Mouse (Mus musculus) liver, embryonic 14.5 days (tissue): ENCODE measurements around the gene Zfr. TPM values are rescaled to one million over a fixed set of nuclear protein-coding genes. Genes with fewer than 3 reads are reported as not detected.

Experiments
- ATAC-seq: fragments of 200-750 bp; cut with Nextera tagmentation; 2 replicates; pipeline ENCODE4 v1.8.0; 2017; ENCODE audit warnings: moderate number of reproducible peaks, mild to moderate bottlenecking, moderate library complexity; ENCODE audit not compliant: insufficient read depth
- DNase-seq, 3 experiments: peaks; one replicate each; pipeline ENCODE4 v3.0.0-alpha.2; 2012 to 2013; ENCODE audit warnings: low read depth in 3 of 3, low spot score in 3 of 3
- H3K27ac ChIP-seq: fragments of 300-500 bp; sonication (generic); 2 replicates; pipeline ENCODE4 v1.5.1; 2014; ENCODE audit warnings: moderate library complexity, mild to moderate bottlenecking, control low read depth, inconsistent platforms
- H3K27me3 ChIP-seq: fragments of 300-500 bp; sonication (generic); 2 replicates; pipeline ENCODE4 v1.6.1; 2014; ENCODE audit warnings: mild to moderate bottlenecking, low read length, moderate library complexity; ENCODE audit not compliant: control insufficient read depth, insufficient read depth
- H3K36me3 ChIP-seq: fragments of 300-500 bp; sonication (generic); replicated peaks from 2 replicates; pipeline ENCODE4 v1.6.1; 2014; ENCODE audit warnings: low read depth; ENCODE audit not compliant: control insufficient read depth, insufficient read depth
- H3K4me1 ChIP-seq, 2 experiments: fragments of 200-500 bp in 1 of 2; fragments of 300-500 bp in 1 of 2; sonication (generic) in 1 of 2; replicated peaks; 2 replicates each; pipeline ENCODE4 v1.6.1; 2012 to 2014; ENCODE audit warnings: antibody characterized with exemption in 1 of 2, inconsistent platforms in 1 of 2, low read length in 1 of 2; ENCODE audit not compliant: control insufficient read depth in 2 of 2, insufficient read depth in 2 of 2
- H3K4me2 ChIP-seq: fragments of 300-500 bp; sonication (generic); 2 replicates; pipeline ENCODE4 v1.6.1; 2014; ENCODE audit warnings: low read depth, mild to moderate bottlenecking, control low read depth, moderate library complexity
- H3K4me3 ChIP-seq, 2 experiments: fragments of 200-500 bp in 1 of 2; fragments of 300-500 bp in 1 of 2; sonication (generic) in 1 of 2; 2 replicates each; pipeline ENCODE4 v1.5.1; 2012 to 2014; ENCODE audit warnings: low read depth in 2 of 2, low read length in 2 of 2, mild to moderate bottlenecking in 2 of 2, control low read depth in 1 of 2, inconsistent platforms in 1 of 2, moderate library complexity in 1 of 2; ENCODE audit not compliant: insufficient read depth in 1 of 2
- H3K9ac ChIP-seq: fragments of 300-500 bp; sonication (generic); replicated peaks from 2 replicates; pipeline ENCODE4 v1.6.1; 2014; ENCODE audit warnings: mild to moderate bottlenecking, control low read depth, moderate library complexity
- H3K9me3 ChIP-seq: fragments of 300-500 bp; sonication (generic); 2 replicates; pipeline ENCODE4 v1.6.1; 2016; ENCODE audit warnings: low read length, mixed read lengths; ENCODE audit not compliant: control insufficient read depth
- CTCF ChIP-seq: IDR thresholded peaks from 2 replicates; pipeline ENCODE4 v1.5.1; 2016; ENCODE audit warnings: antibody characterized with exemption, low read depth, control low read depth
- EP300 ChIP-seq: IDR thresholded peaks from 2 replicates; pipeline ENCODE4 v1.6.1; 2016; ENCODE audit warnings: antibody characterized with exemption, low read depth
- WGBS: fragments of 180-500 bp; shearing (Covaris S2); extraction: QIAGEN DNeasy Blood & Tissue Kit; methylation state at CpG from one replicate; pipeline ENCODE4 v1.1.7; 2014; ENCODE audit not compliant: insufficient replicate concordance; 5-methylcytosine and 5-hydroxymethylcytosine counted together
- polyA plus RNA-seq, 2 experiments: library from polyadenylated mRNA; depleted of rRNA in 1 of 2; stranded (reverse) in 1 of 2; unstranded in 1 of 2; fragments of >200 nt; fragmentation: Nextera tagmentation in 1 of 2; extraction: Ambion mirVana in 1 of 2; gene quantifications; 2 replicates each; pipeline versions ENCODE4 v1.2.1 to v1.2.3; 2012 to 2014

Gene Zfr
- polyA plus RNA-seq, 2 experiments: 21.8 to 42.2 TPM

DNA sequence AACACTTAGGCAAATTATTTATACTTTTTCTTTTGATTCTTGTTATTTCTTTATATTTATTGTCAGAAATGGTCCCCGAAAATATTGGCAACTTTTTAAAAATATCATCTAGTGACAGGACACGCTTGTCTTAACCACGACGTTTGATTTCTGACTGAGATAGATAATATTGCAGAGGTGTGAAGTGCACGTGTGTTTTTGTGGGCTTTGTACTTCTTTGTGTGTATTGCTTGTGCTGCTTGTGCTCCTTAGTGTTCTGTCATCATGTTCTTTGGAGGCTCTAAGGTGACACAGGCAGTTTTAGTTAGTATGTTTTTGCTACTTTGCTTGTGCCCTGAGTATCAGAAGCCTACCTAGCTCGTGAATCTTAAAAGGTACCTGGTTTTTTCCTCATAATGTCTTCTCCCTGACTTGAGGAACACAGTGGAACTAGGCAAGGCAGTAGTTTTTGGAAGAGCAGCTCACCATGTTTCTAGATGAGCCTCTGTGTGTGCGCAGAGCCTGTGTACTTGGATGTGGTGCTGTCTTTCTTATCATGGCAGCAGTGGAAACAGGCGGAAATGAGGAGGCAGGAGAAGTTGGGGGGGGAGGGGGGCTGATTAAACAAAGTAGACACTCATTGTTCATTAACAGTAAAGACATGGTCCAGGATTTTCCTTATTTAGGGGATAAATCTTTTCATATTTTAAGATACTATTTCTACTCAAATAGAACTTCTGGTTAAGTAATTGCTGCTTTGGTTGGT, 23.5 kb downstream of the Zfr start:
- Histone ChIP-seq H3K36me3 (peaks cover 27% of the 10 kb centered on the region), H3K9me3 (no peaks in the 10 kb centered on the region), H3K9ac (no peak overlapping the region), H3K4me2 (no peak overlapping the region), H3K27me3 (no peaks in the 10 kb centered on the region), H3K4me3 (no peak overlapping the region), H3K4me1 (peaks cover 0 to 4% of the 10 kb centered on the region in 2 experiments; a peak in 2 of 4 replicates), H3K27ac (no peak overlapping the region)
- TF ChIP-seq EP300 (no peak), CTCF (no peak)
- no peak for DNase-seq
- WGBS: 53% methylated on average over 8 of the region's 8 CpGs
- no peak for ATAC-seq

DNA sequence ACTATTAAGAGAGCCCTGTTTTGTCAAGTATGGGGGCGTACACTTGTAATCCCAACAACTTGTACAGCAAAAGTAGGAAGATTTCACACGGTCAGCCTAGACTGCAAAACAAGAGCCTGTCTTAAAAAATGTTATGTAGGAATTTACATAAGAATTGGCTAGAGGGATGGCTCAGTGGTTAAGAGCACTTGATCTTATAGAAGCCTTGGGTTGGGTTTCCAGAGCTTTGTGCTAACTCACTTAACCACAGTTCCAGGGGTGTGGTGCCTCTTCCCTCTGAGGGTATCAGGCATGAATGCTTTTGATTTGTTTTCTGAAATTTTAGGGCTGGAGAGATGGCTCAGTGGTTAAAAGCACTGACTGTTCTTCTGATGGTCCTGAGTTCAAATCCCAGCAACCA, 29.8 kb downstream of the Zfr start:
- peaks cover 43% of the 10 kb centered on the region for H3K36me3 ChIP-seq
- ATAC-seq: no peak
- WGBS: 80% methylated on average over 2 of the region's 2 CpGs
- H3K4me3 ChIP-seq: no peak overlapping the region
- H3K4me2 ChIP-seq: no peak overlapping the region
- no peaks in the 10 kb centered on the region for H3K4me1 ChIP-seq
- H3K27ac ChIP-seq: no peak overlapping the region
- no peaks in the 10 kb centered on the region for H3K27me3 ChIP-seq
- no peaks in the 10 kb centered on the region for H3K9me3 ChIP-seq
- no peak for DNase-seq
- no peak for TF ChIP-seq CTCF
- TF ChIP-seq EP300: no peak
- no peak overlapping the region for H3K9ac ChIP-seq

DNA sequence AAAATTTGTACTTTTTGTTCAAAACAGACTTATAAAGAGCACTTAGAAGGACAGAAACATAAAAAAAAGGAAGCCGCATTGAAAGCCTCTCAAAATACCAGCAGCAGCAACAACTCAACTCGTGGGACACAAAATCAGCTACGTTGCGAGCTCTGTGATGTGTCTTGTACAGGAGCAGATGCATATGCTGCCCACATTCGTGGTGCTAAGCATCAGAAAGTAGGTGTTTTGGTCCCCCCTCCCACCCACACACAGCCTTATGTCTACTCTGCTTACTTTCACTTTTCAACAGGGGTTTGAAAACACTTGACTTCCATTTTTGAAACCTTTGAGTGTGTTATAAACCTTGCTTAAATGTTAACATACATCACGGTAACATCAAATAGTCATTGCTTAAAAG, 31.9 kb downstream of the Zfr start:
- DNase-seq (no peak), ATAC-seq (no peak)
- H3K27ac ChIP-seq: no peak overlapping the region
- TF ChIP-seq CTCF (no peak), EP300 (no peak)
- no peaks in the 10 kb centered on the region for H3K9me3 ChIP-seq
- H3K36me3 ChIP-seq: peaks cover 49% of the 10 kb centered on the region
- H3K9ac ChIP-seq: no peak overlapping the region
- H3K4me3 ChIP-seq: no peak overlapping the region
- no peaks in the 10 kb centered on the region for H3K4me1 ChIP-seq
- no peaks in the 10 kb centered on the region for H3K27me3 ChIP-seq
- H3K4me2 ChIP-seq: no peak overlapping the region
- 89% methylated on average over 6 of the region's 6 CpGs for WGBS

DNA sequence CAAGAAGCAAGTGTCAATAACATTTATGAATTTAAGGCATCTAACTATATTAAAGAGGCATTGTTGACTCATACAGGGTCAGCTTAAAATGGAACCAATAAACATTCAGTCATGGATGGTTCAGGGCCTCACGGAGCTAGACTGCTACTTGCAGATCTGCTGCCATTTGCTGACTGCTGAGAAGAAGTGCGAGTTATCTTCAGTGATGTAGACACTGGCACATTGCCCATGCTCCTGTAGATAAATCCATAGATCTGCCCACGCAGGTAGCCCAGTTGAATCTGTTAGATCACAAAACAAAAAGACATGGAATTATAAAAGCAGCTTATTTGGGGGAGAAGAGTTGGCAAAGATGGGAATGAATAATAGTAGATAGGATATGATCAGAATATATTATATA, 36.1 kb downstream of the Zfr start:
- peaks cover 68% of the 10 kb centered on the region for H3K36me3 ChIP-seq
- no peak for DNase-seq
- H3K9me3 ChIP-seq: no peaks in the 10 kb centered on the region
- ATAC-seq: no peak
- no peaks in the 10 kb centered on the region for H3K27me3 ChIP-seq
- 81% methylated on average over 3 of the region's 3 CpGs for WGBS
- no peaks in the 10 kb centered on the region for H3K4me1 ChIP-seq
- H3K4me2 ChIP-seq: no peak overlapping the region
- TF ChIP-seq CTCF (no peak), EP300 (no peak)
- H3K9ac ChIP-seq: no peak overlapping the region
- H3K27ac ChIP-seq: no peak overlapping the region
- no peak overlapping the region for H3K4me3 ChIP-seq

DNA sequence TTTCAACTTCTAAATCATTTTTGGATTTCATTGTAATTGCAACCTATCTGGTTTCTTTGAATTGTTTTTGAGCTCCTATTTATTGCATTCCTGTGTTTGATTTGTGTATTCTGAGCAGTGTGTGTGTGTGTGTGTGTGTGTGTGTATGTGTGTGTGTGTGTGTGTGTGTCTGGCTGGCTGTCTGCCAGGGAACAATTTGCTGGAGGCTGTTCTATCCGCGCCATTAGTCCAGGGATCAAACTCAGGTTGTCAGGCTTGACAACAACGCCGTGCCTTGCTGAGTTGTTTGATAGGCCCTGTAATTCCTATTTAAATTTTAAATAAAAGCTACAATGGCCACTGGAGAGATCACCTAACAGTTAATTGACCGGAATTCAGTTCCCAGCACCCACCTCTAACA, 60.5 kb downstream of the Zfr start:
- Histone ChIP-seq H3K4me3 (no peak overlapping the region), H3K4me1 (peaks cover 2 to 11% of the 10 kb centered on the region in 2 experiments; a peak in 3 of 4 replicates), H3K27me3 (no peaks in the 10 kb centered on the region), H3K36me3 (peaks cover 53% of the 10 kb centered on the region), H3K9me3 (no peaks in the 10 kb centered on the region), H3K9ac (no peak overlapping the region), H3K4me2 (no peak overlapping the region), H3K27ac (no peak overlapping the region)
- ATAC-seq (no peak), DNase-seq (no peak)
- 90% methylated on average over 5 of the region's 5 CpGs for WGBS
- TF ChIP-seq CTCF (no peak), EP300 (no peak)
